Mouse (Mus musculus): ENCODE results near the gene Ints7. TPM values are rescaled to one million over a fixed set of nuclear protein-coding genes. Genes with fewer than 3 reads are reported as not detected.

The Ints7 gene
- total RNA-seq, 1 experiment: 33.1 TPM

- H3K9me3 ChIP-seq (ENCODE audit: control insufficient read depth, insufficient read depth, low read depth, low read length): no peaks in the 10 kb centered on the region
- peaks cover 2% of the 10 kb centered on the region; the same call in 1 of the 2 replicates for H3K36me3 ChIP-seq (ENCODE audit: control insufficient read depth, insufficient read depth, low read length, poor library complexity, severe bottlenecking)
- no peak for TF ChIP-seq CHD2 (IDR thresholded peaks at IDR 0.05; ENCODE audit: low read depth, low read length)
- TF ChIP-seq ZC3H11A (IDR thresholded peaks at IDR 0.05; ENCODE audit: borderline replicate concordance, low read depth, low read length): no peak
- no peak for TF ChIP-seq ZNF384 (IDR thresholded peaks at IDR 0.05; ENCODE audit: low read depth, low read length)
- no peak for TF ChIP-seq HCFC1 (IDR thresholded peaks at IDR 0.05; ENCODE audit: borderline replicate concordance, insufficient read depth, low read length)
- no peak for TF ChIP-seq MAFK (IDR thresholded peaks at IDR 0.05; ENCODE audit: insufficient read depth, low read depth, low read length)
- no peak overlapping the region for H3K4me3 ChIP-seq (ENCODE audit: insufficient read depth in 1 of 2, low read depth in 1 of 2, low read length in 2 of 2, poor library complexity in 1 of 2, severe bottlenecking in 1 of 2)
- DNase-seq (ENCODE audit: low read depth, low spot score): no peak
- no peaks in the 10 kb centered on the region for H3K4me1 ChIP-seq (ENCODE audit: control insufficient read depth in 2 of 2, insufficient read depth in 2 of 2, low read length in 2 of 2, poor library complexity in 1 of 2)
- H3K9ac ChIP-seq (ENCODE audit: insufficient read depth, low read depth, low read length, poor library complexity, severe bottlenecking): no peak overlapping the region
- no peak overlapping the region for H3K27ac ChIP-seq (ENCODE audit: insufficient read depth, low read depth, low read length, poor library complexity, severe bottlenecking)
- in situ Hi-C loops (cut with MboI; ENCODE audit: low sequenced_read_pairs in 2 of 2, unreplicated experiment in 2 of 2): loop anchor here (25.0 kb wide), 1 partner anchor 169 kb away; no protein-coding TSS in a partner anchor
Measured at GRCm38 (mm10) chr1:191531023-191531422, 44.4 kb upstream of the Ints7 start.

GRCm38 (mm10) chr1:191534896-191535295 is 40.5 kb upstream of the Ints7 start:
- H3K4me1 ChIP-seq (ENCODE audit: control insufficient read depth in 2 of 2, insufficient read depth in 2 of 2, low read length in 2 of 2, poor library complexity in 1 of 2): 0 out of 4 replicates have a peak, but pooled peaks cover 0 to 1% of the 10 kb centered on the region in 2 experiments
- peaks cover 15% of the 10 kb centered on the region for H3K36me3 ChIP-seq (ENCODE audit: control insufficient read depth, insufficient read depth, low read length, poor library complexity, severe bottlenecking)
- no peaks in the 10 kb centered on the region for H3K9me3 ChIP-seq (ENCODE audit: control insufficient read depth, insufficient read depth, low read depth, low read length)
- in situ Hi-C loops (cut with MboI; ENCODE audit: low sequenced_read_pairs in 2 of 2, unreplicated experiment in 2 of 2): loop anchor here (25.0 kb wide), 1 partner anchor 173 kb away; no protein-coding TSS in a partner anchor
- no peak for DNase-seq (ENCODE audit: low read depth, low spot score)
- TF ChIP-seq ZC3H11A (IDR thresholded peaks at IDR 0.05; ENCODE audit: borderline replicate concordance, low read depth, low read length) (no peak), ZNF384 (IDR thresholded peaks at IDR 0.05; ENCODE audit: low read depth, low read length) (no peak)
- no peak overlapping the region for H3K27ac ChIP-seq (ENCODE audit: insufficient read depth, low read depth, low read length, poor library complexity, severe bottlenecking)
- H3K9ac ChIP-seq (ENCODE audit: insufficient read depth, low read depth, low read length, poor library complexity, severe bottlenecking): no peak overlapping the region
- H3K4me3 ChIP-seq (ENCODE audit: insufficient read depth in 1 of 2, low read depth in 1 of 2, low read length in 2 of 2, poor library complexity in 1 of 2, severe bottlenecking in 1 of 2): no peak overlapping the region

GRCm38 (mm10) chr1:191540300-191540699 is 35.1 kb upstream of the Ints7 start:
- H3K36me3 ChIP-seq (ENCODE audit: control insufficient read depth, insufficient read depth, low read length, poor library complexity, severe bottlenecking): peaks cover 33% of the 10 kb centered on the region
- in situ Hi-C loops (cut with MboI; ENCODE audit: low sequenced_read_pairs in 2 of 2, unreplicated experiment in 2 of 2): loop anchor here (25.0 kb wide), 1 partner anchor 178 kb away; no protein-coding TSS in a partner anchor
- DNase-seq (ENCODE audit: low read depth, low spot score): no peak

GRCm38 (mm10) chr1:191541014-191541413 is 34.4 kb upstream of the Ints7 start:
- Histone ChIP-seq H3K4me3 (ENCODE audit: insufficient read depth in 1 of 2, low read depth in 1 of 2, low read length in 2 of 2, poor library complexity in 1 of 2, severe bottlenecking in 1 of 2) (no peak overlapping the region), H3K27ac (ENCODE audit: insufficient read depth, low read depth, low read length, poor library complexity, severe bottlenecking) (no peak overlapping the region), H3K9ac (ENCODE audit: insufficient read depth, low read depth, low read length, poor library complexity, severe bottlenecking) (no peak overlapping the region), H3K9me3 (ENCODE audit: control insufficient read depth, insufficient read depth, low read depth, low read length) (no peaks in the 10 kb centered on the region), H3K4me1 (ENCODE audit: control insufficient read depth in 2 of 2, insufficient read depth in 2 of 2, low read length in 2 of 2, poor library complexity in 1 of 2) (0 out of 4 replicates have a peak, but pooled peaks cover 0 to 1% of the 10 kb centered on the region in 2 experiments), H3K36me3 (ENCODE audit: control insufficient read depth, insufficient read depth, low read length, poor library complexity, severe bottlenecking) (peaks cover 35% of the 10 kb centered on the region)
- no peak for DNase-seq (ENCODE audit: low read depth, low spot score)
- TF ChIP-seq HCFC1 (IDR thresholded peaks at IDR 0.05; ENCODE audit: borderline replicate concordance, insufficient read depth, low read length) (no peak), MAFK (IDR thresholded peaks at IDR 0.05; ENCODE audit: insufficient read depth, low read depth, low read length) (no peak), CHD2 (IDR thresholded peaks at IDR 0.05; ENCODE audit: low read depth, low read length) (no peak), ZNF384 (IDR thresholded peaks at IDR 0.05; ENCODE audit: low read depth, low read length) (no peak), ZC3H11A (IDR thresholded peaks at IDR 0.05; ENCODE audit: borderline replicate concordance, low read depth, low read length) (no peak)
- in situ Hi-C loops (cut with MboI; ENCODE audit: low sequenced_read_pairs in 2 of 2, unreplicated experiment in 2 of 2): loop anchor here (25.0 kb wide), 1 partner anchor 179 kb away; no protein-coding TSS in a partner anchor

More at GRCm38 (mm10) chr1:191540300-191540699, 35.1 kb upstream of the Ints7 start:
- Histone ChIP-seq H3K9me3 (ENCODE audit: control insufficient read depth, insufficient read depth, low read depth, low read length) (no peaks in the 10 kb centered on the region), H3K4me1 (ENCODE audit: control insufficient read depth in 2 of 2, insufficient read depth in 2 of 2, low read length in 2 of 2, poor library complexity in 1 of 2) (0 out of 4 replicates have a peak, but pooled peaks cover 0 to 1% of the 10 kb centered on the region in 2 experiments), H3K4me3 (ENCODE audit: insufficient read depth in 1 of 2, low read depth in 1 of 2, low read length in 2 of 2, poor library complexity in 1 of 2, severe bottlenecking in 1 of 2) (no peak overlapping the region), H3K9ac (ENCODE audit: insufficient read depth, low read depth, low read length, poor library complexity, severe bottlenecking) (no peak overlapping the region), H3K27ac (ENCODE audit: insufficient read depth, low read depth, low read length, poor library complexity, severe bottlenecking) (no peak overlapping the region)
- TF ChIP-seq ZNF384 (IDR thresholded peaks at IDR 0.05; ENCODE audit: low read depth, low read length) (peak; percentile 82; the same call in 1 of the 2 replicates), CHD2 (IDR thresholded peaks at IDR 0.05; ENCODE audit: low read depth, low read length) (no peak)

- TF ChIP-seq ZNF384 (IDR thresholded peaks at IDR 0.05; ENCODE audit: low read depth, low read length) (no peak), CHD2 (IDR thresholded peaks at IDR 0.05; ENCODE audit: low read depth, low read length) (no peak), HCFC1 (IDR thresholded peaks at IDR 0.05; ENCODE audit: borderline replicate concordance, insufficient read depth, low read length) (no peak), ZC3H11A (IDR thresholded peaks at IDR 0.05; ENCODE audit: borderline replicate concordance, low read depth, low read length) (no peak)
- Histone ChIP-seq H3K4me3 (ENCODE audit: insufficient read depth in 1 of 2, low read depth in 1 of 2, low read length in 2 of 2, poor library complexity in 1 of 2, severe bottlenecking in 1 of 2) (no peak overlapping the region), H3K9me3 (ENCODE audit: control insufficient read depth, insufficient read depth, low read depth, low read length) (no peaks in the 10 kb centered on the region), H3K27ac (ENCODE audit: insufficient read depth, low read depth, low read length, poor library complexity, severe bottlenecking) (no peak overlapping the region), H3K36me3 (ENCODE audit: control insufficient read depth, insufficient read depth, low read length, poor library complexity, severe bottlenecking) (peaks cover 37% of the 10 kb centered on the region), H3K4me1 (ENCODE audit: control insufficient read depth in 2 of 2, insufficient read depth in 2 of 2, low read length in 2 of 2, poor library complexity in 1 of 2) (0 out of 4 replicates have a peak, but pooled peaks cover 0 to 1% of the 10 kb centered on the region in 2 experiments), H3K9ac (ENCODE audit: insufficient read depth, low read depth, low read length, poor library complexity, severe bottlenecking) (no peak overlapping the region)
- no peak for DNase-seq (ENCODE audit: low read depth, low spot score)
- in situ Hi-C loops (cut with MboI; ENCODE audit: low sequenced_read_pairs in 2 of 2, unreplicated experiment in 2 of 2): loop anchor here (25.0 kb wide), 1 partner anchor 179 kb away; no protein-coding TSS in a partner anchor
Measured at GRCm38 (mm10) chr1:191541619-191542018, 33.8 kb upstream of the Ints7 start.

All from ES-E14 (cell line).